Mouse (Mus musculus) adrenal gland, postnatal 14 days (tissue): ENCODE data around the gene Ins2. TPM values are rescaled to one million over a fixed set of nuclear protein-coding genes. Genes with fewer than 3 reads are reported as not detected.

ENCODE experiments used
- DNase-seq: peaks from one replicate; pipeline ENCODE4 v3.0.0; 2021; ENCODE audit warnings: mixed read lengths
- long read RNA-seq, 2 experiments: library from polyadenylated mRNA; stranded (forward); transcript quantifications; one replicate each; pipeline ENCODE4 v2.0.0; 2021
- total RNA-seq: library from RNA; stranded (reverse); gene quantifications from 2 replicates; pipeline ENCODE4 v1.2.3, GENCODE M21; 2021

Ins2 gene
- not detected in 2 replicates for total RNA-seq
- long read RNA-seq, experiment 1, result 0 reads
- long read RNA-seq, experiment 2, result 0 reads

GRCm38 (mm10) chr7:142743281-142743680 lies at the start of gene Ins2:
TSS of gene Ins2 (minus strand) at chr7:142743381.
- DNase-seq, result no peak

DNA sequence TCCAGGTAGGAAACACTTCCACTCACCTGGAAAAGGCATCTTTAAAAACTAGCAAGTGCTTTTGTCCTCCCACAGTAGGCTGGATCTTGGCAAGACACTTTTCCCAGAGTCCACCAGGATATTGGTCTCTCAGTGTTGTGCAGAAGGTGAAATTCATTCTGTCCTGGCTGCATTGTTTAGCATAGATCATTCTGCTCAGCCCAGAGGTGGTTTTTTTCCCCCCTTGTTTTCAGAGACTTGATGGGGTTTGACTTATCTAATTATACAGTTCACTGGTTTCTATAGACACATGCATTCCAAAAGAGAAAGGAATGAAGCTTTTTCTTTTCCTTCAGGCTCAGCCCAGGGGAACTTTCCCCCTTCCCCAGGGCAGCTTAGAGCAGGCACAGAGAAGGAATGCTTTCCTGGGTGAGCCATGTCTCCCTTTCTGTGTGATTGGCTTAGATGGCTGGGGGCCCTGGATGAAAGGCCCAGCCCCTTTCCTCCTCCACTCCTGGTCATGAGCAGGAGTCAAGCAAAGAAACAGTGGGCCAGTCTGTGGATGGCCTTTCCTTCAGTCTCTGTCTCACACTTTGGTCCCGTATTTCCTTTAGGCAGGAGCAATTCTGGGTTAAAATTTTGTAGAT lies 49.6 kb upstream of the Ins2 start:
- DNase-seq, result no peak

- DNase-seq, result no peak
Observed at GRCm38 (mm10) chr7:142789667-142790066, 46.5 kb upstream of the Ins2 start.

GRCm38 (mm10) chr7:142737772-142738171 lies 5.4 kb downstream of the Ins2 start:
- peak; percentile 29 for DNase-seq

- peak; percentile 30 for DNase-seq
Observed at GRCm38 (mm10) chr7:142736943-142737490, 6.2 kb downstream of the Ins2 start.

GRCm38 (mm10) chr7:142725973-142726372 lies 17.2 kb downstream of the Ins2 start:
- DNase-seq, result no peak

DNA sequence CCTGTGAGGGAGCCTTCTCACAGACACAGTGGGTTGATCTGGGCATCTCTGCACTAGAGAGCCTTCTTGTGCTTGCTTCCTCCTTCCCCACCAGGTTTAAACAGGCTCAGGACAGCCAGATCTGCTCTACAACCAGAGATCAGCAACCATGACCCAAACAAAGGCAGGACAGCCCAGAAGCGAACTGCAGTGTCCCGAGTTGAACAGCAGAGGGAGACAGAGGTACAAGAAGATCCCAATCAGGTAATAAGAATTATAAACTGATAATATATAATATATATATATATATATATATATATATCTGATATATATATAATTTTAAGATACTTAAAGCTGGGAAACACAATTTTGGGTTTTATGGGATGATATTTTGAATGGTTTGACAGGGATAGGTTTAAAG lies 22.5 kb downstream of the Ins2 start:
- DNase-seq, result peak; percentile 54

GRCm38 (mm10) chr7:142714783-142715498 lies 28.2 kb downstream of the Ins2 start:
- peak; percentile 50 for DNase-seq

DNA sequence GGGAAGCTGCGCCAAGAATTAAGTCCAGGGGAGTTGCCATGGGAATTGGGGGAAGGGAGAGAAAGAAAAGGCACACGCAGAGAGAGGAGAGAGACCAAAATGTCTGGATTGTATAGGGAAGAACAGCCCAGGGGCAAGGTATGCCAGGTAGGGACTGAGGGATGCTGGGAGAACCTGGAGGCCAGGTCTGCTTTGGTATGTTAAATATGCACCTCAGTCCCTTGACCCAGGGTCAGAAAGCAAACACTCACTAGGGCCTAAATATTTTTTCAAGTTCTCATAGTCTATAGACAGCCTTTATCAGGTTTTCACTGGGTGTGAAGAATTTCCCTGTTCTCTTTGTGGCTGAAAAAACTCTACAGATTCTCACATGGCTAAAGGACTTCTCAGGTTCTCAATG lies 36.3 kb downstream of the Ins2 start:
- DNase-seq, result no peak

DNA sequence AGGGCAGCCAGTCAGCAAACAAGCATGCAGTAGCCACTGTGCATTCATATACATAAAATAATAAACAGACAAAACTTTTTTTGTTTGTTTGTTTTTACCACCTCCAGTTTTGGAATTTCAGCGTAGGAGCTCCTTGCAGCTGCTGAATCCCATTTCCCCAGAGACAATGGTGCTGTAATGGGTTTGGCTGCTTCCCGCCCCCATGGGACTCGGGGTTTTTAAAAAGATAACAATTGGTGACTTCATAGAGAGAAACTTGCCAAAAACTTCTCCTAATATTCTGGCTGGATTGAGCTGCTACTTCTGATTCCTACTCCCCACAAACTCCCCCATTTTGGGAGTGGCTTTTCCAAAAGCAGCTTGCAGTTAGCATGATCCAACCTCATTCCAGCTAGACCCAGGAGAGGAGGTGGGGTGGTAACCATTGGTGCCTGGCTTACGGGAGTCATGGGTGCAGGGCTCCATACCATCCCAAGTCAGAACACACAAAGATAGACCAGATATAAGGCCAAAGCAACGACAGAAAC lies 43.8 kb downstream of the Ins2 start:
- peak; percentile 54 for DNase-seq

- DNase-seq, result peak; percentile 85
Observed at GRCm38 (mm10) chr7:142678611-142679010, 64.6 kb downstream of the Ins2 start.

- DNase-seq, result peak; percentile 67
Observed at GRCm38 (mm10) chr7:142675644-142676043, 67.5 kb downstream of the Ins2 start.

DNA sequence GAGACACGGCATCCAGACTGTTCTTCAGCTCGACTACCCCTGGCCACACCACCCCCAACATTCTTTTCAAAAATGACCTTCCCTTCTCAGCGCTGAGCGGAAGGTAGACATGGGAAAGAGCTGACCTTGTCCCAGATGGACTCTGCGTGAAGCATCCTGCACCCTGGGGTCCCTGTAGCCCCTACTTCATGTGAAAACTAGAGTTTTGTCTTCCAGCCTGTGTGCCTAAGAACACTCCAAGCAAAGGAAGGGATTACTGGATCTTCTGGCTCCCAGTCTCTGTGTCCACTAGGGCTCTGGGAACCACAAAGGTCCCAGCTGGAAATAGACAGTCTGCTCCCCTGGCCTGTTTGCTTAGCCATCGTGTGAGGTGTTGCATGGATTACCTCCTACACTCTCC lies 68.0 kb downstream of the Ins2 start:
- no peak for DNase-seq

GRCm38 (mm10) chr7:142672120-142672519 lies 71.1 kb downstream of the Ins2 start:
- peak; percentile 54 for DNase-seq

DNA sequence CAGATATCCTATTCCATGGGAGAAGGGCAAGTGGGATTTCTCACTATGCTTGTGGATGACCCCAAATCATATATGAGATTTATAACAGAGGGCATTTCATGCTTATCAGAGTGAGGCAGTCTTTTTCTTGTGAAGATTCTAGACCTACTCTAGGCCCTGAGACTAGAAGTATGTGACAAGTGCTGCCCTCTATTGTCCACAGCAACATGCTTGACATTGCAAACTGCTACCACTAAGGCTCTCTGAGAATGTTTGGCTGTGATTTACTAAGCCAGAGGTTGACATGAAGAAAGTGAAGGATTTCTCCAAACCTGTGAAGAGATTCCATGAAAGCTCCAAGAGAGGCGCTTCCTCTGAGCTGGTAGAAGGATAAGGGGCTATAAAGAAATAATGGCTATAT lies 72.1 kb downstream of the Ins2 start:
- DNase-seq, result no peak

GRCm38 (mm10) chr7:142669751-142670625 lies 73.2 kb downstream of the Ins2 start, which contains the start of gene Gm49394:
TSS of gene Gm49394 (minus strand) at chr7:142669942.
- no peak for DNase-seq

DNA sequence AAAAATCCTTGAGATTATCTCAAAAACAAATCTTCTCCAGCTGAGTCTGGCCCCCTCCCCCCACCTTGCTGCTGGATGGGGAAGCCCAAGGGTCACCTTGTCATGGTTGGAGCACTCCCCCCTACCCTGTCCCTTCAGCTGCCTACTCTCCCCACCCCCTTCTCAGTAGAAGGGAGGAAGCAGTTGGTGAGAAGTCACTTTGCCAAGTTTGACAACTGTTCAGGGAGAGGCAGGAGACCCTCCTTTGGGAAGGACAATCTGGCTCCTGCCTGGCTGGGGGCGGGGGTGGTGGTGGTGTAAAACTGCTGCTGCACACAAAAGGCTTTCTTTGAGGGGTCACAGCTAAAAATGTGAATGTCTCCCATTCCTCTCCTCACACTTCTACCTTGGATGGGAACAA lies 74.9 kb downstream of the Ins2 start:
- no peak for DNase-seq

GRCm38 (mm10) chr7:142667521-142667920 lies 75.7 kb downstream of the Ins2 start:
- DNase-seq, result no peak

- DNase-seq, result peak; percentile 55
Observed at GRCm38 (mm10) chr7:142666659-142667058, 76.5 kb downstream of the Ins2 start, which contains the start of gene Igf2. TSS of gene Igf2 (minus strand) at chr7:142666816.

DNA sequence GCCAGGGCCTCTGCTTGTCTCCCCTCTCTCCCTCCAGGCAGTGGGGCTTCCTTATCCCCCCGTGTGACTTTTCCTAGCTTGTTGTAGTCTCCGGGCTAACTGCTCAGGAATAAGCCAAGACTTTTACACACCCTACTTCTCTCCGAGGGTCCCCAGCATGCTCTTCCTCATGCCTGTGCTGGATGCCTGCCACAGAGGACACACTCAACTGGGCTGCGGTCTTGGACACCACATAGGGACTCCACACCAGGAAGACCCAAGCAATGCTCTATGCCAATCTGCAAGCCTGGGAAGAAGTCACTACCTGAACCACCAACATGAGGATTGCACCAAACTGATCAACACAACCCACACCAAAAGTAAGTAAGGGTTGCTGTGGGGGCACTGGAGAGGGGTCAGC lies 77.1 kb downstream of the Ins2 start:
- no peak for DNase-seq

DNA sequence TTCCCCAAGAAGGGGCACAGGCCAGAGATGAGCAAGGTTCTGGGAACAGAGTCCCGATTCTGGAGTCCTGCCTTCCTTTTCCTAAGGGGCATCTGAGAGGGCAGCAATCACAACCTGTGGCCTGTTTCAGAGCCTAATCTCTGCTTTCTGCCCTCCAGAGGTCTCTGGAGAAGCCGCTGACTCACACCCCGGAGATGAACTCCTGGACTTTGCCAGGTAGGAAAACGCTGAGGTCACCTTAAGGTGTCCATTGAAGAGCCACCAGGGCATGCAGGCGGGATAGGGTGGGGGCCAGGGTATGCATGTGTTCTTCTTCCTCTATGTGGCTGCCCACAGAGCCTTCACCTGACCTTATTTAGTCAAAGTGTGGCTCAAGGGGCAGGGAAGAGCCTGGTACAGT lies 77.8 kb downstream of the Ins2 start:
- no peak for DNase-seq

DNA sequence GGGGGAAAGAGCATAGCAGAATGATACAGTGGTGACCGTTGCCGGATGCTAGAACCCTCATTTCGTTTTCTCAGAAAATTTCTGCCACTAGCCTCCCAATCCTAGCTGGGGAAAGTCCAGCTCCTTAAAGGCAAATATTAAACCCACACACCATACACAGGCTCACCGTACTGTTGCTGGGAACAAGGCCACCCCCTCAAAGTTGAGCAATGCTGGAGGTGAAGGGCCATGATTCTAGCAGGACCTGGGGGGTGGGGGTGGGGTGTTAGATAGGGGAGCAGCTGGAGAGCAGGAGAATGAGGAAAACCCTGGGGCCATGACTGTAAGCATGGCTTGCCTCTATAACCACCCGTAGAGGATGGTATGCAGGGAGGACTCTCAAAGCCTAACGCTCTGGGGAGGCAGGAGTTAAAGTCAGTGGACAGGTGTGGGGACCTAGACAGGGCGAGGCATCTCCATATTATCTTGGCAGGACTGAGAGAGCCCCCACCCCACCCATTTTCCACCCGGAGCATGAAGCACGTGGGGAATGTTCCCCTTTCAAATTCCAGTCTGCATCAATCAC lies 78.6 kb downstream of the Ins2 start:
- DNase-seq, result no peak
